In the genomic region with DNA sequence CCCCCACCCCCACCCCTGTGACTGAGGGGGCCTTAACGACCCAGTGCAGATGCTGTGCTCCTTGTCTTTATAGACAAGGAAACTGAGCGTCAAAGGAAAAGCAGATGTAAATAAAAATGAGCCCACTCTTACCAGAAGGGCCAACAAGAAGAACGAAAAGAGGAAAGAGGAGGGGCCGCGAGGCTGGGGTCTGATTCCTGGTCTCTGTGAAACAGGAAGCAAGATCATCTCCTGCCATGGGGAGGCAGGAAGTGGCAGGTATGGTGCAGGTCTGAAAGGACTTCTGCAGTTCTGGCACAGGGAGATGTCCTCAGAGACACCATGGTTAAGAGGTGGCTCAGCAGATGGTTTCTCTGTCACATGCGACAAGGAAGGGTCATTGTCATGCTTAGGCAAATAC, we compare ENCODE assay signal across 41 mouse cellular contexts. TPM values are rescaled to one million over a fixed set of nuclear protein-coding genes. Genes with fewer than 3 reads are reported as not detected.
"Had no signal": no experiment of that assay in that cellular context is flagged by ENCODE, and none has a peak within 500 bp of the region (broad histone marks: within the 10 kb centered on the region; RNA-seq: fewer than 3 reads in every experiment).

No protein-coding gene starts in this region.

- H3K9me3 ChIP-seq: heart, embryonic 10.5 days; heart, embryonic 12.5 days; hindbrain, embryonic 12.5 days; hindbrain, embryonic 15.5 days; intestine, embryonic 15.5 days; kidney, embryonic 15.5 days; limb, embryonic 13.5 days; limb, embryonic 15.5 days; liver, embryonic 12.5 days had no signal

- H3K9ac ChIP-seq: forebrain, postnatal 0 days; heart, embryonic 12.5 days; hindbrain, embryonic 12.5 days; hindbrain, embryonic 15.5 days; intestine, embryonic 15.5 days; kidney, embryonic 15.5 days; limb, embryonic 13.5 days; limb, embryonic 15.5 days; liver, embryonic 12.5 days had no signal

- H3K4me2 ChIP-seq: heart, embryonic 12.5 days; hindbrain, embryonic 12.5 days; hindbrain, embryonic 15.5 days; intestine, embryonic 15.5 days; kidney, embryonic 15.5 days; limb, embryonic 13.5 days; limb, embryonic 15.5 days; liver, embryonic 12.5 days had no signal

- DNase-seq: forebrain, postnatal 0 days; gastrocnemius, postnatal 14 days; gastrocnemius, postnatal 36 days; heart, adult 18-20 months; heart, postnatal 10 days; heart, postnatal 4 days; kidney, adult 18-20 months; kidney, adult 8-10 months; kidney, postnatal 14 days; kidney, postnatal 36 days; layer of hippocampus, adult 9-11 months; layer of hippocampus, postnatal 36 days; left cerebral cortex, postnatal 4 days had no signal

- H3K4me3 ChIP-seq: heart, embryonic 10.5 days; heart, embryonic 12.5 days; hindbrain, embryonic 12.5 days; hindbrain, embryonic 15.5 days; intestine, embryonic 15.5 days; kidney, embryonic 15.5 days; limb, embryonic 13.5 days; limb, embryonic 15.5 days; liver, embryonic 12.5 days had no signal

- H3K27ac ChIP-seq: heart, embryonic 10.5 days; hindbrain, embryonic 12.5 days; hindbrain, embryonic 15.5 days; intestine, embryonic 15.5 days; kidney, embryonic 15.5 days; kidney, postnatal 0 days; limb, embryonic 13.5 days; limb, embryonic 15.5 days; liver, embryonic 12.5 days had no signal

- H3K27me3 ChIP-seq: hindbrain, embryonic 12.5 days; hindbrain, embryonic 15.5 days; intestine, embryonic 15.5 days had no signal

- ATAC-seq: forebrain, postnatal 0 days; inflammation-experienced regulatory T-cells, adult 6 months; intestine, embryonic 15.5 days; intestine, postnatal 0 days; liver, embryonic 12.5 days had no signal

- H3K36me3 ChIP-seq: heart, embryonic 10.5 days; heart, embryonic 12.5 days; hindbrain, embryonic 12.5 days; hindbrain, embryonic 15.5 days; intestine, embryonic 15.5 days; kidney, embryonic 15.5 days; limb, embryonic 13.5 days; limb, embryonic 15.5 days; liver, embryonic 12.5 days had no signal

RNA-seq across cellular contexts. Expression of a gene that starts 20.5 kb away (rescaled TPM):
- total RNA-seq: gastrocnemius, adult 18-20 months; gastrocnemius, postnatal 14 days; gastrocnemius, postnatal 36 days; heart, adult 18-20 months; heart, adult 8-10 months; heart, postnatal 10 days; heart, postnatal 25 days; heart, postnatal 4 days had no signal
- polyA plus RNA-seq: heart, embryonic 12.5 days; heart, embryonic 14.5 days; heart, embryonic 16.5 days; inflammation-experienced regulatory T-cells, adult 6 months; liver, embryonic 12.5 days had no signal

RNA-seq across cellular contexts. Expression of a gene that starts 20.6 kb away (rescaled TPM):
- total RNA-seq: gastrocnemius, adult 18-20 months; gastrocnemius, adult 8-10 months; gastrocnemius, postnatal 14 days; gastrocnemius, postnatal 36 days; heart, postnatal 10 days; heart, postnatal 25 days; heart, postnatal 4 days had no signal
- polyA plus RNA-seq: heart, embryonic 10.5 days; heart, embryonic 12.5 days; heart, embryonic 14.5 days; heart, embryonic 16.5 days; inflammation-experienced regulatory T-cells, adult 6 months; intestine, postnatal 0 days; large intestine, adult 2 months; liver, embryonic 12.5 days had no signal

RNA-seq across cellular contexts. Expression of a gene that starts 31.2 kb away (rescaled TPM):
- polyA plus RNA-seq: inflammation-experienced regulatory T-cells, adult 6 months had no signal

RNA-seq across cellular contexts. Expression of a gene that starts 58.9 kb away (rescaled TPM):
- total RNA-seq: forebrain, postnatal 0 days; gastrocnemius, adult 18-20 months; gastrocnemius, adult 8-10 months; gastrocnemius, postnatal 14 days; gastrocnemius, postnatal 36 days; heart, adult 18-20 months; heart, adult 8-10 months; heart, postnatal 10 days; heart, postnatal 25 days; heart, postnatal 4 days; layer of hippocampus, adult 18-20 months; layer of hippocampus, adult 8-10 months; layer of hippocampus, postnatal 14 days; layer of hippocampus, postnatal 36 days; left cerebral cortex, adult 18-20 months; left cerebral cortex, adult 8-10 months; left cerebral cortex, postnatal 10 days; left cerebral cortex, postnatal 25 days; left cerebral cortex, postnatal 4 days had no signal
- polyA plus RNA-seq: forebrain, postnatal 0 days; gonadal fat pad, adult 2 months; heart, embryonic 10.5 days; heart, embryonic 12.5 days; heart, embryonic 14.5 days; heart, embryonic 16.5 days; inflammation-experienced regulatory T-cells, adult 6 months; intestine, embryonic 15.5 days; intestine, postnatal 0 days; kidney, embryonic 15.5 days; kidney, postnatal 0 days; large intestine, adult 2 months; limb, embryonic 11.5 days; limb, embryonic 13.5 days; limb, embryonic 15.5 days; liver, embryonic 12.5 days had no signal
